ENCODE assay signal across 8 mouse cellular contexts in the genomic region with DNA sequence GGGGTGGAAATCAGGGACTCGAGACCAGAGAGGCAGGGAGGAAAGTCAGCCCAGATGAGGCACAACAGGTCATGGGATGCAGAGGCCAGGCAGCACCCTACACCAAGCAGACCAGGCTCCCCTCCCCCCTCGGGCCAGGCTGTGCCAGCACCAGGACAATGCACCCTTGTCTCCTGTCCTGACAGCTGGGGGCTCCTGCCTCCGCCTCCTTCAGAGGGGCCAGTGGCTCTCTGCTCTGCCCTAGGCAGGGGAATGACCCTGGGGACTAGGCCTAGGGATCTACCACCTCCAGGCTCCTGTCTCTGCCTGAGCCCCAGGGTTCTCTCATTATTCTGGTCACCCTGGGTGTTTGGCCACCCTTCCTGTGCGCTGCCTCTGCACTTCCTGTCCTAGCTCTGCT. TPM values are rescaled to one million over a fixed set of nuclear protein-coding genes. Genes with fewer than 3 reads are reported as not detected.
DNase-seq lines count a peak whose midpoint lies in the region; ATAC-seq and TF ChIP-seq lines count a peak whose summit lies in the region.

No protein-coding gene starts in this region.

- H3K4me1 ChIP-seq in intestine, embryonic 14.5 days (replicated peaks; ENCODE audit: control insufficient read depth, insufficient read depth, low read length) = peaks cover 3% of the 10 kb centered on the region; the same call in 1 of the 2 replicates
- H3K4me1 ChIP-seq in midbrain, embryonic 13.5 days (replicated peaks) = peaks cover 48% of the 10 kb centered on the region
- peaks cover 6% of the 10 kb centered on the region for H3K4me1 ChIP-seq in thymus, adult 2 months (replicated peaks; ENCODE audit: control insufficient read depth, insufficient read depth, low read length)

- H3K9ac ChIP-seq in intestine, embryonic 14.5 days (ENCODE audit: low read length) = 0 out of 2 replicates have a peak overlapping the region, but pooled peaks have one; percentile 13
- H3K9ac ChIP-seq in midbrain, embryonic 13.5 days (replicated peaks) = peak overlapping the region; percentile 39

- peak overlapping the region; percentile 34; the same call in 1 of the 2 replicates for H3K27ac ChIP-seq in intestine, embryonic 14.5 days (ENCODE audit: low read depth)
- H3K27ac ChIP-seq in midbrain, embryonic 13.5 days = peak overlapping the region; percentile 76
- H3K27ac ChIP-seq in thymus, adult 2 months (ENCODE audit: control insufficient read depth, insufficient read depth, low read length) = no peak overlapping the region

- no peak overlapping the region for H3K4me2 ChIP-seq in intestine, embryonic 14.5 days (ENCODE audit: low read length)
- H3K4me2 ChIP-seq in midbrain, embryonic 13.5 days (replicated peaks) = peak overlapping the region; percentile 9; the same call in 1 of the 2 replicates

- TF ChIP-seq CTCF in thymus, adult 2 months (IDR thresholded peaks at IDR 0.05; ENCODE audit: borderline replicate concordance, control insufficient read depth, extremely low read depth, insufficient read depth, low read length, poor library complexity) = no peak

- ATAC-seq in intestine, embryonic 14.5 days (replicated peaks; ENCODE audit: low FRiP score, low TSS enrichment, low read depth) = peak; percentile 71
- ATAC-seq in midbrain, embryonic 13.5 days = peak; percentile 83
- no peak for ATAC-seq in CD4-positive, CD25-positive, alpha-beta regulatory T cell, adult 4 months

- 17% methylated on average over 4 of the region's 4 CpGs for WGBS in intestine, embryonic 14.5 days
- 16% methylated on average over 4 of the region's 4 CpGs for WGBS in midbrain, embryonic 13.5 days
- WGBS in thymus, adult 2 months = 44% methylated on average over 4 of the region's 4 CpGs

- DNase-seq in MN1 (ENCODE audit: low spot score) = peak; percentile 64
- DNase-seq in embryo, embryonic 10.5 days (ENCODE audit: low spot score) = peak; percentile 47
- DNase-seq in heart, adult 11 months = peak; percentile 98
- no peak for DNase-seq in intestine, embryonic 14.5 days (ENCODE audit: low spot score)
- no peak for DNase-seq in thymus, adult 2 months
- DNase-seq in kidney, postnatal 4 days = no peak

- peaks cover 37% of the 10 kb centered on the region for H3K27me3 ChIP-seq in intestine, embryonic 14.5 days (replicated peaks; ENCODE audit: control insufficient read depth, insufficient read depth, low read length)
- H3K27me3 ChIP-seq in midbrain, embryonic 13.5 days = peaks cover 29% of the 10 kb centered on the region
- no peaks in the 10 kb centered on the region for H3K27me3 ChIP-seq in thymus, adult 2 months (ENCODE audit: control insufficient read depth, insufficient read depth, low read length)

- no peak overlapping the region for H3K4me3 ChIP-seq in intestine, embryonic 14.5 days (ENCODE audit: low read depth, low read length)
- no peak overlapping the region for H3K4me3 ChIP-seq in midbrain, embryonic 13.5 days (replicated peaks)
- no peak overlapping the region for H3K4me3 ChIP-seq in thymus, adult 2 months (ENCODE audit: control insufficient read depth, insufficient read depth, low read length)

- no peaks in the 10 kb centered on the region for H3K36me3 ChIP-seq in intestine, embryonic 14.5 days (ENCODE audit: control insufficient read depth, insufficient read depth, low read length)
- H3K36me3 ChIP-seq in midbrain, embryonic 13.5 days = no peaks in the 10 kb centered on the region
- H3K36me3 ChIP-seq in thymus, adult 2 months (ENCODE audit: control insufficient read depth, insufficient read depth, low read length) = no peaks in the 10 kb centered on the region

- no peak for TF ChIP-seq POLR2A in thymus, adult 2 months (IDR thresholded peaks at IDR 0.05; ENCODE audit: control insufficient read depth, extremely low read depth, insufficient read depth, low read length, poor library complexity)

- no peaks in the 10 kb centered on the region for H3K9me3 ChIP-seq in intestine, embryonic 14.5 days (ENCODE audit: control insufficient read depth, low read length)
- H3K9me3 ChIP-seq in midbrain, embryonic 13.5 days = no peaks in the 10 kb centered on the region

RNA-seq across cellular contexts. Expression of gene Josd2, which starts 6.6 kb away (rescaled TPM):
- polyA plus RNA-seq in intestine, embryonic 14.5 days (2014; fragmentation: Nextera tagmentation; extraction: Ambion mirVana) = 72.1 and 77.0 TPM in 2 replicates
- 41.6 and 44.8 TPM in 2 replicates for polyA plus RNA-seq in midbrain, embryonic 13.5 days (2015; fragmentation: Nextera tagmentation; extraction: Ambion mirVana)
- polyA plus RNA-seq in CD4-positive, CD25-positive, alpha-beta regulatory T cell, adult 4 months (2017; shearing (Covaris generic)) = 10 to 100 TPM; 54.9 to 76.4 TPM
- 107 and 142 TPM in 2 replicates for polyA plus RNA-seq in thymus, adult 2 months (2012; rRNA removed)

RNA-seq across cellular contexts. Expression of gene Aspdh, which starts 9.2 kb away (rescaled TPM):
- 0.65 TPM in 1 of 2 replicates, not detected in the other for polyA plus RNA-seq in intestine, embryonic 14.5 days (2014; fragmentation: Nextera tagmentation; extraction: Ambion mirVana)
- 8.6 and 10.8 TPM in 2 replicates for polyA plus RNA-seq in midbrain, embryonic 13.5 days (2015; fragmentation: Nextera tagmentation; extraction: Ambion mirVana)
- polyA plus RNA-seq in CD4-positive, CD25-positive, alpha-beta regulatory T cell, adult 4 months (2017; shearing (Covaris generic)) = under 1 TPM in 1 of 2 experiments, not detected in 1; 0.73 TPM
- polyA plus RNA-seq in thymus, adult 2 months (2012; rRNA removed) = 0.32 and 1.6 TPM in 2 replicates

RNA-seq across cellular contexts. Expression of gene Emc10, which starts 21.9 kb away (rescaled TPM):
- polyA plus RNA-seq in intestine, embryonic 14.5 days (2014; fragmentation: Nextera tagmentation; extraction: Ambion mirVana) = 107 and 116 TPM in 2 replicates
- polyA plus RNA-seq in midbrain, embryonic 13.5 days (2015; fragmentation: Nextera tagmentation; extraction: Ambion mirVana) = 118 and 129 TPM in 2 replicates
- 10 to 100 TPM; 15.2 to 16.1 TPM for polyA plus RNA-seq in CD4-positive, CD25-positive, alpha-beta regulatory T cell, adult 4 months (2017; shearing (Covaris generic))
- polyA plus RNA-seq in thymus, adult 2 months (2012; rRNA removed) = 378 and 406 TPM in 2 replicates

RNA-seq across cellular contexts. Expression of gene Fam71e1, which starts 22.0 kb away (rescaled TPM):
- 10.2 and 11.5 TPM in 2 replicates for polyA plus RNA-seq in intestine, embryonic 14.5 days (2014; fragmentation: Nextera tagmentation; extraction: Ambion mirVana)
- polyA plus RNA-seq in midbrain, embryonic 13.5 days (2015; fragmentation: Nextera tagmentation; extraction: Ambion mirVana) = 43.0 and 46.1 TPM in 2 replicates
- polyA plus RNA-seq in CD4-positive, CD25-positive, alpha-beta regulatory T cell, adult 4 months (2017; shearing (Covaris generic)) = 1 to 10 TPM; 3.9 to 5.4 TPM
- polyA plus RNA-seq in thymus, adult 2 months (2012; rRNA removed) = 7.8 and 9.4 TPM in 2 replicates

RNA-seq across cellular contexts. Expression of gene Lrrc4b, which starts 45.6 kb away (rescaled TPM):
- 1.3 TPM in 2 replicates for polyA plus RNA-seq in intestine, embryonic 14.5 days (2014; fragmentation: Nextera tagmentation; extraction: Ambion mirVana)
- 15.7 and 16.4 TPM in 2 replicates for polyA plus RNA-seq in midbrain, embryonic 13.5 days (2015; fragmentation: Nextera tagmentation; extraction: Ambion mirVana)
- not detected for polyA plus RNA-seq in CD4-positive, CD25-positive, alpha-beta regulatory T cell, adult 4 months (2017; shearing (Covaris generic))
- 0.84 and 1.4 TPM in 2 replicates for polyA plus RNA-seq in thymus, adult 2 months (2012; rRNA removed)

Comparison
In these comparisons a context has a peak if more than half of its experiments do, and no peak if none do; other contexts are left out.
1. DNase-seq: peak in MN1 (single experiment), embryo, embryonic 10.5 days (single experiment) and heart, adult 11 months (single experiment); none in intestine, embryonic 14.5 days (single experiment), thymus, adult 2 months (single experiment) and kidney, postnatal 4 days (0 of 2).